Mouse (Mus musculus): ENCODE results near the gene Nfix. TPM values are rescaled to one million over a fixed set of nuclear protein-coding genes. Genes with fewer than 3 reads are reported as not detected.

The Nfix gene
- polyA plus RNA-seq, 1 experiment from 2014 or later = 11.7 TPM

DNA sequence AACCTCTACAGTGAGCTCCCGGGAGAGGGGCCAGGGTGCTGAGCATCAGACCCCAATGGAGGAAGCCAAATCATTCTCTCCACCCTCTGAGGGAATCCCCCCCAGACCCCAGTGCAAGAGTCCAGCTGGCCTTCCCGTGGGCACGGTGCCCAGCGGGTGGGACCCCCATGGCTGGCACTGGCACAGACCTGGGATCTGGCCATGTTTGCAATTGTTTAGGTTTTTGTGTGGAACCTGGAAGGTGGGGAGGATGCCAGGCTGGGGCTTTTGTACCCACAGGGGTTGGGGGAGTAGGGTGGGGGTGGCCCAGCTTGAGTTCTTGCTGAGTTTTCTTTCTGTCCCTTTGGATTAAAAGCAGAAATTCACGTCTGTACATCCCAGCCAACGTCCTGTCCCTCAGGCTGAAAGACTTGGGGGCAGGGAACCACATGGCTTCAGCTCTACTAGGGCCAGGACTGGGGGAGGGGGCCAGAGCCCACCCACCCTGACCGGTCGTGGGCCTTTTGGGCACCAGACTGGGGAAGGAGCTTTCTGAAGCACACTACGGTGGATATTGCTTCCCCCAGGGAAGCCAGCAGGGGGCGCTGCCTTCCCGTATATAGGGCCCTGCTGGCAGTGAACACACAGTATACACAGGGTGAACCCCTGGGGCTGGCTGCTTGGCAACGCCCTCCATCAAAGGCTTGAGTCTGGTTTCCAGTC lies 91.2 kb downstream of the Nfix start:
- Histone ChIP-seq H3K4me1 (peaks cover 86% of the 10 kb centered on the region), H3K4me2 (peak overlapping the region; percentile 74), H3K9ac (peak overlapping the region; percentile 66), H3K27ac (replicated peaks) (no peak overlapping the region; the same call in 1 of the 2 replicates), H3K4me3 (peak overlapping the region; percentile 24; the same call in 1 of the 2 replicates), H3K9me3 (no peaks in the 10 kb centered on the region), H3K27me3 (replicated peaks) (peaks cover 56% of the 10 kb centered on the region), H3K36me3 (peaks cover 19% of the 10 kb centered on the region)
- 15% methylated on average over 12 of the region's 12 CpGs for WGBS
- 0 out of 2 replicates have a peak, but pooled peaks have one; percentile 12 for ATAC-seq (ENCODE audit: extremely low read depth, insufficient number of reproducible peaks, low FRiP score, low TSS enrichment)

DNA sequence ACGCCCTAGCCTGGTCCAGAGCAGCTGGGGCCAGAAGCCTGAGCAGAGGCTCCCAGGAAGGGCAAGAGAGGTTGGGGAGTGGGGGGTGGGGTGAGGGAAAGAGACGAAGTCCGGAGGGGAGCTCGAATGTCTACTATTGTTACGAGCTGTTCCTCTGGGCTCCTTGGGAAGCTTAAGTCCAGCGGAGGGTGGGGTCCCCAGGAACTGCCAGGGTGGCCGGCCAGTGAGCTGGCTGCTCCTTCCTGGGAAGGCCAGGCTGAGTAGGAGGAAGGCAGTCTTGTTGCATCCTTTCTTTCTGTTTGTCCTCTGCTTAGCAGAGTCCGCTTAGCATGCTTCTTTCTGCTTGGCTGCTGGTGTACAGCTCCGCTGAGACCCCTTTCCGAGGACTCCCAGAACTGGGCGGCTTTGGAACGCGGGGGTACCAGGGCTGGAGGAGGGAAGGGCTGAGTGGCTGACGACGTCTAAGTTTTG lies 92.0 kb downstream of the Nfix start:
- 12% methylated on average over 15 of the region's 15 CpGs for WGBS
- Histone ChIP-seq H3K9me3 (no peaks in the 10 kb centered on the region), H3K36me3 (peaks cover 14% of the 10 kb centered on the region), H3K9ac (peak overlapping the region; percentile 79), H3K4me1 (peaks cover 85% of the 10 kb centered on the region), H3K27ac (replicated peaks) (peak overlapping the region; percentile 84), H3K4me3 (peak overlapping the region; percentile 57), H3K27me3 (replicated peaks) (peaks cover 58% of the 10 kb centered on the region), H3K4me2 (peak overlapping the region; percentile 74)
- ATAC-seq (ENCODE audit: extremely low read depth, insufficient number of reproducible peaks, low FRiP score, low TSS enrichment) = no peak

DNA sequence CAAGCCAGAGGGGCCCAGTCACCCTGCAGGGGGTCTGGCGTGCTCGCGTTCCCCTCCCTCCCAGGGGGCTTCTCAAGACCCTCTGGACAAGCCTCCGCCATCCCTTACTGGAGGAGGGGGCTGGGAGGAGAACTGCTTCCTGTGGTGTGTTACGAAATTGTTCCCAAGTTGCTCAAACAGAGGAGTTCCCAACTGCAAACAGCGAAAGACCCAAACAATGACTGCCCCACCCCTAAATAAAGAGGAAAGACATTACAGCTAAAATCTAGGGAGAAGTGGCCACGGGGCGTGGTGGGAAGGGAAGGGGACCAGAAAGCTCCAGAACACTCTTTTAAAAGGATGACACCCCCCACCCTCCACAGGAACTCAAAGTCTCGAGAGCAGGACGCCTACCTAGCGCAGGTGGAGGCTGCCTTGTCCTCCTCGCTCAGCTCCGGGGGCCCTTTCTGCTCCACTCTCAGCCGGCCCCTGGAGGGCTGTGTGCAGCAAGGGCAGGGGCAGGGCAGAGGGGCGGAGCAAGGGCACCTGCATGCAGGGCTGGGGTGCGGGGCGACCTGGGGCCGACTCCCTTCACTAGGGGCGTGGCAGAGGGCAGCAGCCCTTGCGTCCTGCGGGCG lies 92.8 kb downstream of the Nfix start:
- peaks cover 20% of the 10 kb centered on the region for H3K36me3 ChIP-seq
- peak overlapping the region; percentile 79 for H3K9ac ChIP-seq
- WGBS = 10% methylated on average over 22 of the region's 22 CpGs
- peak overlapping the region; percentile 74 for H3K4me2 ChIP-seq
- peak overlapping the region; percentile 84 for H3K27ac ChIP-seq (replicated peaks)
- H3K4me3 ChIP-seq = peak overlapping the region; percentile 57
- H3K27me3 ChIP-seq (replicated peaks) = peaks cover 63% of the 10 kb centered on the region
- no peaks in the 10 kb centered on the region for H3K9me3 ChIP-seq
- H3K4me1 ChIP-seq = peaks cover 84% of the 10 kb centered on the region
- ATAC-seq (ENCODE audit: extremely low read depth, insufficient number of reproducible peaks, low FRiP score, low TSS enrichment) = peak; percentile 58

DNA sequence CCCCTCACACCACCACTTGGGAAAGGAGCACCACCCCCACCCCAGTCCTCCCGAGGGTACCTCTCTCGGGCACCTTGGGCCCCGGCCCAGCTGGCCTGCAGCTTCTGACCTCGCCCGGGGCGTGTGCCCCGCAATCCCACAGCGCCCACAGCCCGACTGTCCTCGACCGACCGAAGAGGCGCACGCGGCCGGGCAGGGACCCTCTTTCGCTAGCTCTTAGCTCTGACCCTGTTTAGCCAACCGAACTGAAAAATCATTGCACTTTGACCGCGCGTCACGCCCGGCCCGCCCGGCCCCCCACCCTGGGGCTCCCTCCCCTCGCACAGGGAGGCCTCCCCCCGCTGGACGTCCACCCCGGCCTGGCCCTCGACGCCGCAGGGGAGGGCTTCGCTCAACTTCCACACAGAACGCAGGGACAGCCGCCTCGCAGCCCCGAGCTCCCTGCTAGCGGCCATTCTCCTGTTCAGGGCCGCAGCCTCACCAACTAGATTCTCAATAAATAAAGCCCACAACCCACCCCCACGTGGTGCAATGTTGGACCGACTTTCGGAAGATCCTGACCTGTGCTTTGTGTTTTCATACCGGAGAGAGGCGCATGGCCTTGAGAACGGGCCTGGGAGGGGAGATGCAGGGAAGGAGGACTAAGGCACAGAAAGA lies 93.4 kb downstream of the Nfix start:
- H3K27me3 ChIP-seq (replicated peaks) = peaks cover 69% of the 10 kb centered on the region
- 4% methylated on average over 40 of the region's 45 CpGs for WGBS
- H3K4me3 ChIP-seq = peak overlapping the region; percentile 57
- no peaks in the 10 kb centered on the region for H3K9me3 ChIP-seq
- H3K36me3 ChIP-seq = peaks cover 20% of the 10 kb centered on the region
- peak overlapping the region; percentile 74 for H3K4me2 ChIP-seq
- H3K9ac ChIP-seq = peak overlapping the region; percentile 79
- ATAC-seq (ENCODE audit: extremely low read depth, insufficient number of reproducible peaks, low FRiP score, low TSS enrichment) = peak; percentile 5; the same call in 1 of the 2 replicates
- peaks cover 84% of the 10 kb centered on the region for H3K4me1 ChIP-seq
- peak overlapping the region; percentile 84 for H3K27ac ChIP-seq (replicated peaks)

DNA sequence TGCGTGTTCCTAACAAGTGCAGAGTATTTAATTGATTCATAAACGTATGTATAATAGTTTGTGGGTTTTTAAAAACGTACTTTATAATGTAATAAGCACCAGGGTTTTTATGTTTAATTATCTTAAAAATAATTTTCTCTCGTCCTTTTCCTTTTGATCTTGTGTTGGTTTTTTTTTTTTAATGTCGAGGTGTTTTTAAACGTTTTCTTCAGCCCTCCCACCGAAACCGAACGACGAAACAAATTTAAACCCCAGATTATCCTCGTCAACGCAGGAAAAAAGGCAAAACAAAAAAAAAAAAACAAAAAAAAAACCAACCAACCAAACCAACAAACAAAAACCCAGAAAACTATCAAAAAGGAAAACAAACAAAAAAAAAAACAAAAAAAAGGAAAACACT lies 94.2 kb downstream of the Nfix start:
- Histone ChIP-seq H3K4me2 (peak overlapping the region; percentile 74), H3K27ac (replicated peaks) (peak overlapping the region; percentile 93), H3K36me3 (peaks cover 17% of the 10 kb centered on the region), H3K9me3 (no peaks in the 10 kb centered on the region), H3K9ac (peak overlapping the region; percentile 87), H3K4me3 (peak overlapping the region; percentile 57), H3K4me1 (peaks cover 84% of the 10 kb centered on the region), H3K27me3 (replicated peaks) (peaks cover 71% of the 10 kb centered on the region)
- WGBS = 4% methylated on average over 12 of the region's 12 CpGs
- no peak for ATAC-seq (ENCODE audit: extremely low read depth, insufficient number of reproducible peaks, low FRiP score, low TSS enrichment)

DNA sequence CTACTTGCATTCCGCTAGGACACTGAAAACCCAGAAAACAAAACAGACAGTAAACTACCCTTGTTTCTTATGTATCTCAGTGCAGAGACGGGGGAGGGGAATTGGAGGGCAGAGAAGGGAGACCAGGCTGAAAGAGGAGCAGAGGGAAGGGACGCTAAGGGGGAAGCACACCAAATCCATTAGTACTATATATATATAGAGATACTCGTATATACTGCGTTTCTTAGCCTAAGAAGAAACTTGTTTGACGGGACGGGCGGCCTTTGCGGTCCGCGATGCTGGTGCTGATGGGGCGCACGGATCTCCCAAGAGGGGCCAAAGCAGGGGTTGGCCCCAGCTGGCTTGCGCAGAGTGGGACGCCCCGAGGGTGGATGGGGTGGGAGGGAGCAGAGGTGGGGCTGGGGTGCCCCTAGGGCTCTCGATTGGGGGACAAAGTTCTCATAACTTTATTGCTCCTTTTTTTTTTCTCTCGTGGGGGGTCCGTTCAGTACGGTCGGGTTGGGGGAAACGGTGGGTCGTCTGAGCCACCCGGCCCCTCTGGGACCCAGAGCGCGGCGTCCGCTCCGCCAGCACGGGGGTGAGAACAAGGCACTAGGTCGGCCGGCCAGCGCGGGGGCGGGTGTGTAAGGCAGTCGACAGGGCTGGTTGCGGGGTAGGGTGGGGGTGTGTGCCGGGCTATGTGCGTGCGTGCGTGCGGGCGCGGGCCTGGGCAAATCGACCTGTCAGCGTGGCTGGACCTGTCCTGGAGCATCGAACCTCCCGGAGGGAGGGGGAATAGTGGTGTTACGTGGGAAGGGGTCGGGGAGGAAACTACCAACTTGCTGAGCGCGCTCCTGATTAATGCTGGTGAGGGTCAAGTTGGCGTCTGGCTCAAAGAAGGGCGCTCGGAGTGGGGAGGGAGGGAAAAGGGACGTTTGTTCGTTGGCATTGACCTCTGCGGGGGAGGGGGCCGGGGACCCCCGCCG lies 95.0 kb downstream of the Nfix start:
- peak overlapping the region; percentile 87 for H3K9ac ChIP-seq
- peak overlapping the region; percentile 74 for H3K4me2 ChIP-seq
- H3K27ac ChIP-seq (replicated peaks) = peak overlapping the region; percentile 93
- no peaks in the 10 kb centered on the region for H3K9me3 ChIP-seq
- WGBS = 2% methylated on average over 61 of the region's 61 CpGs
- no peak; the same call in 1 of the 2 replicates for ATAC-seq (ENCODE audit: extremely low read depth, insufficient number of reproducible peaks, low FRiP score, low TSS enrichment)
- H3K4me1 ChIP-seq = peaks cover 87% of the 10 kb centered on the region
- H3K27me3 ChIP-seq (replicated peaks) = peaks cover 71% of the 10 kb centered on the region
- H3K36me3 ChIP-seq = peaks cover 16% of the 10 kb centered on the region
- peak overlapping the region; percentile 57 for H3K4me3 ChIP-seq

DNA sequence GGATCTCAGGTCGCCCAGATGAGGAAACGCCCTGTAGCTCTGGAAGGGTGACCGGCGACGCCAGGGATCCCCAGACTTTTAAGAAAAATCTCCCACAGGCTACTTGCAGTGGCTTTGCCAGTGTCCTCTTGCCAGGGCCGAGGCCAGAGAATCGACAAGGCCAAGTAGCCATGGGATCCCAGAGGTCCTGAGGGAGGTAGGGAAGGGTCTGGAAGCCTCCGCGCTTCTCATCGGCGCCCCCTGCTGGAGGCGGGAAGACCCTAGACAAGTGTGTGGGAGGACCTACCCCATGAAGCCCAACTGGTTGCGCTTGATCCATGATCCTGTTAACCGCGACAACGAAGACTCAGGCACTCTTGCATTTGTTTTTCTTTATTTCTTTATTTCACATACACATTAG lies 95.8 kb downstream of the Nfix start:
- H3K4me1 ChIP-seq = peaks cover 85% of the 10 kb centered on the region
- 0 out of 2 replicates have a peak, but pooled peaks have one; percentile 21 for ATAC-seq (ENCODE audit: extremely low read depth, insufficient number of reproducible peaks, low FRiP score, low TSS enrichment)
- H3K4me2 ChIP-seq = peak overlapping the region; percentile 74
- peaks cover 71% of the 10 kb centered on the region for H3K27me3 ChIP-seq (replicated peaks)
- H3K9me3 ChIP-seq = no peaks in the 10 kb centered on the region
- 3% methylated on average over 16 of the region's 16 CpGs for WGBS
- peak overlapping the region; percentile 87 for H3K9ac ChIP-seq
- H3K27ac ChIP-seq (replicated peaks) = peak overlapping the region; percentile 93
- H3K4me3 ChIP-seq = peak overlapping the region; percentile 57
- peaks cover 19% of the 10 kb centered on the region for H3K36me3 ChIP-seq

DNA sequence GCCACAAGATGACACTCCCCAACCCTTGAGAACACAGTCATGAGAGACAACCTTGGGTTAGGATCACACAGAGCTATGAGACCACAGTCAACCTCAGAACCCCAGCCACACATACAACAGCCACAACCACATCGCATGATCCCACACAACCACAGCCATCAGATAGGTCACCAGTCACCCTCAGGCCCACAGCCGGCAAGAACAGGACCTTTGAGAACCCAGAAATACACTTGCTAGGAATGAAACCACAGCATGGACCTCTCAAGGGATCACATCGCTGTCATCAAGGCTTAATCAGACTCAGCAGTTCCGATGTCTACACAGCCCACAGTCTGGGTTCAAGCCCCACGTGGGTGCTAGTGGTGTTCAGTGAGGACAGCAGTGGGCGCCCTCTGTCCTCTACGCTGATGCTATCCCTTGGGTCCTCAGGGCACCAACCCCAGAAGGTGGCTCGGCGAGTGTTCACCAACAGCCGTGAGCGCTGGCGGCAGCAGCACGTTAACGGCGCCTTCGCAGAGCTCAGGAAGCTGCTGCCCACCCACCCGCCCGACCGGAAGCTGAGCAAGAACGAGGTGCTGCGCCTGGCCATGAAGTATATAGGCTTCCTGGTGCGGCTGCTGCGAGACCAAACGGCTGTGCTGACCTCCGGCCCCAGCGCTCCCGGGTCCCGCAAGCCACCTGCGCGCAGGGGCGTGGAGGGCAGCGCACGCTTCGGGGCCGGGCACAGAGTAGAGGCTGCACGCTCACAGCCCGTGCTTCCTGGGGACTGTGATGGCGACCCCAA lies 96.5 kb downstream of the Nfix start:
- H3K27me3 ChIP-seq (replicated peaks) = peaks cover 66% of the 10 kb centered on the region
- no peak for ATAC-seq (ENCODE audit: extremely low read depth, insufficient number of reproducible peaks, low FRiP score, low TSS enrichment)
- 10% methylated on average over 38 of the region's 38 CpGs for WGBS
- no peaks in the 10 kb centered on the region for H3K9me3 ChIP-seq
- peak overlapping the region; percentile 93 for H3K27ac ChIP-seq (replicated peaks)
- peak overlapping the region; percentile 74 for H3K4me2 ChIP-seq
- peaks cover 26% of the 10 kb centered on the region for H3K36me3 ChIP-seq
- peaks cover 85% of the 10 kb centered on the region for H3K4me1 ChIP-seq
- H3K9ac ChIP-seq = peak overlapping the region; percentile 87
- peak overlapping the region; percentile 57 for H3K4me3 ChIP-seq

DNA sequence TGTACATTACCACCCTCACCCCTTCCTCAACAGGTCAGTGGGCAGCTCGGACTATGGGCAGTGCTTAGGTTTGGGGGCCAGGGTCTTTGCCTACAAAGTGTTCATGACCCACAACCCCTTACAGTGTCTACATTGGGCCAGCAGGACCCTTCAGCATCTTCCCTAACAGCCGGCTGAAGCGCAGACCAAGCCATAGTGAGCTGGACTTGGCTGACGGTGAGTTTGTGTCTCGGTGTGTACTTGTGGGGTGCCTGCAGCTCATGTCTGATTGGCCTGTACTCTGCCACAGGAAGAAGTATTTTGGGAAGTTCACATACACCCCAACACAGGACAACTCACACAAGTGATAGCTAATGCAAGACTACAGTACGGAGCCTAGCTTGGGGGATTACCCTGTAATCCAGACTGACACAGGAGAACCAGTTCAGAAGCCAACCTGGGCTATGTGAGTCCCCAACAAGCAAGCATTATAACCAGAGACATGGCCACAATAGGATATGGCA lies 97.1 kb downstream of the Nfix start:
- peak overlapping the region; percentile 93 for H3K27ac ChIP-seq (replicated peaks)
- 76% methylated on average over 6 of the region's 6 CpGs for WGBS
- peaks cover 60% of the 10 kb centered on the region for H3K27me3 ChIP-seq (replicated peaks)
- H3K4me2 ChIP-seq = peak overlapping the region; percentile 74
- peak overlapping the region; percentile 57 for H3K4me3 ChIP-seq
- peaks cover 86% of the 10 kb centered on the region for H3K4me1 ChIP-seq
- no peaks in the 10 kb centered on the region for H3K9me3 ChIP-seq
- peak overlapping the region; percentile 87 for H3K9ac ChIP-seq
- peaks cover 30% of the 10 kb centered on the region for H3K36me3 ChIP-seq
- ATAC-seq (ENCODE audit: extremely low read depth, insufficient number of reproducible peaks, low FRiP score, low TSS enrichment) = no peak

DNA sequence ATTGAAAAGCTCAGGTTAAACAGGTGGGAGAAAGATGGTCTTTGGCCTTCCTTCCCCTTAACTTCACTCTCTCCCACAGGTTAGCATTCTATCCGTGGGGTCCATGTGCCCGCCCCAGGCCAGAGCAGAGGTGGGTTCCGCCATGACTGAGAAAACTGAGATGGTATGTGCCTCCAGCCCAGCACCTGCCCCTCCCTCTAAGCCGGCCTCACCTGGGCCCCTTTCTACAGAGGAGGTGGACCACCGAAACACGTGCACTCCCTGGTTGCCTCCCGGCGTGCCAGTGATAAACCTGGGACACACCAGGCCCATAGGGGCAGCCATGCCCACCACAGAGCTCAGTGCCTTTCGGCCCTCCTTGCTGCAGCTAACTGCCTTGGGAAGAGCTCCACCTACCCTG lies 97.6 kb downstream of the Nfix start:
- Histone ChIP-seq H3K9me3 (no peaks in the 10 kb centered on the region), H3K4me2 (peak overlapping the region; percentile 74), H3K36me3 (peaks cover 30% of the 10 kb centered on the region), H3K9ac (peak overlapping the region; percentile 87), H3K27ac (replicated peaks) (peak overlapping the region; percentile 93), H3K4me1 (peaks cover 83% of the 10 kb centered on the region), H3K27me3 (replicated peaks) (peaks cover 55% of the 10 kb centered on the region), H3K4me3 (peak overlapping the region; percentile 57)
- ATAC-seq (ENCODE audit: extremely low read depth, insufficient number of reproducible peaks, low FRiP score, low TSS enrichment) = no peak
- 62% methylated on average over 9 of the region's 9 CpGs for WGBS
